Mouse (Mus musculus): ENCODE data around the gene Rnf11.

Rnf11 gene

DNA sequence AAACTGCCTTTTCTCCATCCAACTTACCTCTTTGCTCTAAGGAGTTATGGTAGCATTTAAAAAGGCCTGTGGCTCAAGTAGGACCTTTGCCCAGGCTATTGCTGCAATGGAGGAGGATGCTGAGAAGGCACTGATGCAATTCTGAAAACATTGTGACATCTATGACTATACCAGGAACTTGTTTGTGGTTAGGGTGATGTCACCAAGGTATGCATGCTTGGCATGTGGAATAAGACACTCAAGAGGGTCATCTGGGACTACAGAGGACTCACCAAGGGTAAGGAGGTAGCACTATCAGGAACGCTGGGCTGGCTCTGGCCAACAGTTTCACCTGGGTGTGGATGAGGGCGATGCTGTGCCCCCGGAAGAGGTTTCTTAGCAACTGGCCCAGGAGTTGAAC lies at the start of gene Rnf11:
Gene Rnf11, minus strand, starts transcription at position 108 of the 400 bp plus-strand sequence.
- DNase-seq = no peak

DNA sequence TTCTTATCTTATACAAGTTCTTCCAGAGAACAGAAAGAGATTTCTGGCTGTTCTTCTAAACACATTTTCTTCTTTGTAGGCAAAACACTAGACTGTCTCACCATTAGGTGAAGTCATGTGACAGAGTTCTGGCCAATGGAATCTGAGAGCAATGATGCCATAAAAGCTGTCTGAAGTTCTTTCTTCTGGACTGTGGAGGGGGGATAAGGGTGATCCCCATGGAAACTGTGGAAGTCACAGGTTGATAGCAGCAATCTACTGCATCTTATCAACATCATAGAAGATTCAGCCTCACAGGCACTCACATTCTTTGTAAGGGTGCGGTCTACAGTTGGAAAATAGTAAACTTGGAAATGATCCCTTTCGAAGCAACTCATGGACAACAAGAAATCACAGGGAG lies 46.6 kb upstream of the Rnf11 start, which contains the start of gene 4930522H14Rik:
Gene 4930522H14Rik, minus strand, starts transcription at position 187 of the 400 bp plus-strand sequence.
- no peak for DNase-seq

DNA sequence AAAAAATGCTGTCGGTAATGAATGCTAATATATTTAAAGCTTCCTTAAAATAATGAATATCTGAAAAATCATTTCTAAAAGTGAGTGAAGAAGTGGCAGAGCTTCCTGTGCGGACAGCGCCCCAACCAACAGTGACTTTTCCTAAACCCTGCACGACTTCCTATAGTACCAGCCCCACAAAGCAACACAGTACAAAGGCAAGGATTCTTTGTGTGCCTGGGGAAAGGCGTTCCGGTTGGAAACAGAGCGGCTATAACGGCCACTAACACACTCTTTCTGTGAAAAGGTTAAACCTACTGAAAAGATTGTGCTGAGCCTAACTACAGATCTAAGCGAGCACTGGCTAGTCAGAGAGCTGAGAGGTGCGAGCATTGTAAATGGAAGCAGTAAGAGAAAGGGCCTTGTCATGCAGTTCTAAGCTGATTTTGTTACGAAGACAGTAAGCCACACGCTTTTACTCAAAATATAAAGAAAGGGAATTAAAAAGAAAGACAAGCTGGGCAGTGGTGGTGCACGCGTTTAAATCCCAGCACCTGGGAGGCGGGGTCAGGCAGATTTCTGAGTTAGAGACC lies 45.8 kb upstream of the Rnf11 start:
- DNase-seq = no peak

DNA sequence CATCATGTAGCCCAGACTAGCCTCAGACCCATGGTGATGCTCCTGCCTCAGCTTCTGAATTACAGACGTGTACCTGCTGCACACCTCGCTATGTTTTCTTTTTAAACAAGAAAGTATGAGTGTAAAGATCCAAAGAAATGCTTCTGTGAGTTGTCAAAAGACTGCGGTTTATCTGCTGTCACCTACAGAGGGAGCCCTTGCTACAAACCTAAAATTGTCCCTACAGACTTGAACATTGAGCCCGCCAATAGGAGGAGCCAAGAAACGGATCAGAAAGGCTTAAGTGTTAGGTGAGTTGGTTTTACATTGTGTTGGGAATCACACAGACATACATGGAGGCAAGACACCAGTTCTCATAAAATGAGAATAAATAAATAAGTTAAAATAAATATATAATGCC lies 20.4 kb upstream of the Rnf11 start:
- DNase-seq = peak; percentile 51

DNA sequence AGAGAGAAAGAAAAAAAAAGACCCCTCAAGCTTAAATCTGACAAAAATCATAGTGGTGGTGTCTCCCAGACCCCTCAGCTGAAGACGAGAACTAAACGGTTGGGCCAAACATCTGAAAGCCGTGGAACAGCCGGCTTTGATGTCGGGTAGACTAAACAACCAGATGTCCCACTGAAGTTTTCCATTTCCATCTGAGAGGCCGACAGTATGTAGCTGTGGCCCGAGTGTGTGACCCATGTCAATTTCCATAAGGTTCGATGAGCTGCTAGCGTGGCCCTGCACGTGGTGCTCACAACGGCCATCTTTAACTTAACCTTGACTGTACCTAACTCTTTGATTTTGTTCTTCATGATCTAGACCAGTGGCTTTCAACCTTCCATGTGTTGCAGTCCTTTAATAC lies 13.9 kb upstream of the Rnf11 start:
- no peak for DNase-seq

DNA sequence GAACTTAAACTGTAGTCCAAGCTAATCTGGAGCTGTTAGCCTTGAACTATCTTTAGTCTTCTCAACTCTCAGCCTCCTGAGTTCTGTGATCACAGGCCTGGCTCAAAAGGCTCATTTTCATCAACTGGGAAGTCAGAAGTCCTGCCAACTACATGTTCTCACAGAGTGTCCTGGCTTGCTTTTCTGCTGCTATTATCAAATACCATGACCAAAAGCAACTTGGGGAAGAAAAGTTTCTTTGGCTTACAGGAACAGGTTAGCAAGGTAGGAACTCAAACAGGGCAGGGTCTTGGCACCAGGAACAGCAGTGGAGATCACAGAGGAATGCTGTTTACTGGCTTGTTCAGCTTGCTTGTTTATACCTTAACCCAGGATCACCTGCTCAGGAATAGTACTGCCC lies 9.1 kb upstream of the Rnf11 start:
- DNase-seq = no peak

DNA sequence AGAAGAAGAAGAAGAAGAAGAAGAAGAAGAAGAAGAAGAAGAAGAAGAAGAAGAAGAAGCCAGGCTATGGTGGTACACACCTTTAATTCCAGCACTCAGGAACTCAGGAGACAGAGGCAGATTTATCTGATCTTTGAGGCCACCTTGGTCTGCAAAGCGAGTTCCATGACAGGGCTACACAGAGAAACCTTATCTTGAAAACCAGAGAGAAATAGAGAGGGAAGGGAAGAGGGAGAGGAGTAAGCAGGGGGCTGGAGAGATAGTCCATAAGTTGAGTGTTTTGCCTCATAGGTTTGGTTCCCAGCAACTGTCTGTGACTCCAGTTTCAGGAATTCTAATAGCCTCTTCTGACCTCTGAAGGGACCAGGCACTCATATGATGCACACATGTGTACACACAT lies 4.3 kb upstream of the Rnf11 start:
- no peak for DNase-seq

DNA sequence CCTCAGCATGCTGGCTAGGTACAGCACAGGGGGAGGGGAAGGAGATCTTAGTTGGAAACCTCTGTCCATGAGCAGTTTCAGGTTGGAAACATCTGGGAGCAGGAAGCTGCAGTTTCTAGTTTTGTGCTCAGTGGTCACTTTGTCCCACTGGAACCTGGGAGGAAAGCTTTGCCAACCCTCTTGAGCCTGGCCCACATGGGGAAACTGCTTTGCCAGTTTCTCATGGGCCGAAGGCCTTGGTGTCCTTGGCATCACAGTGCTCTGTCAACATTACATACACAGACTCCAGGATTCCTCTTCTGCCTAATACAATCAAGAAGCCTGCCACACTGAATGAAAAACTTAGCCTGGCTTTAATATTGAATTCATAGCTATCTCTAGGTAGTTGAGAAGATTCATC lies 1.8 kb downstream of the Rnf11 start:
- DNase-seq = no peak

DNA sequence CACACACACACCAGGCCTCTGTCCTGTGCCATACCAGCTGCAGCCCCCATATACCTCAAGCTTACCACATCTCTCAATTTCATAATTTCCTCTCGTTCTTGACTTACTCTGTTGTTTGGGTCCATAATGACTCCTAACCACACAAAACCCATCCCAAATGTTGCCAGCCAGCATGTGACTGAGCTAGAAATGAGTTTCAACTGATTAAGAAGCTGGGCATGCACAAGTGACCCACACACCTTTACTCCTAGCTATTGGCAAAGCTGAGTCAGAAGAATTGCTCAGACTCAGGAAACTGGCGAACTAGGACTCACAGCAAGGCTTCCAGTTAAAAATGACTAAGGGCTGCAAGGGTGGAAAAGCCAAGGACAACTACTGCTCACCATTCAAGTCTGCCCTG lies 3.1 kb downstream of the Rnf11 start:
- DNase-seq = no peak

DNA sequence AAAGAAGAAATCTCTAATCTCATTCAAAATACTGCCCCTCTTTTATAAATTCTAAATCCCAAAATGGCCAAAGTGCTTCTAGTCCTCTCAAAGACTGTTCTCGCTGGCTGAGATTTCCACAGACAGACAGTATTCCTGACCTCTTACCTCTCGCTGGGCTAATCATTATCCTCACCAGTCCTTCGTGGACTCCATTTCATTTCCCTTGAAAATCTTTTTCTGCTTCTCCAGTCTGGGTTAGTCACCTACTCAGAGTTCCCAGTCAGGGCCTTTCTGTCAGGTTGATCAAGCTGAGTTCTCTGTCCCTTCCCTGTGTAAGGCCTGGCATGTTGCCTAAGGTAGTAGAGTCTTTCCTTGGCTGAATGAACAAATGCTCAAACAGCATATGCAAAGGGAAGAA lies 7.1 kb downstream of the Rnf11 start:
- DNase-seq = no peak

DNA sequence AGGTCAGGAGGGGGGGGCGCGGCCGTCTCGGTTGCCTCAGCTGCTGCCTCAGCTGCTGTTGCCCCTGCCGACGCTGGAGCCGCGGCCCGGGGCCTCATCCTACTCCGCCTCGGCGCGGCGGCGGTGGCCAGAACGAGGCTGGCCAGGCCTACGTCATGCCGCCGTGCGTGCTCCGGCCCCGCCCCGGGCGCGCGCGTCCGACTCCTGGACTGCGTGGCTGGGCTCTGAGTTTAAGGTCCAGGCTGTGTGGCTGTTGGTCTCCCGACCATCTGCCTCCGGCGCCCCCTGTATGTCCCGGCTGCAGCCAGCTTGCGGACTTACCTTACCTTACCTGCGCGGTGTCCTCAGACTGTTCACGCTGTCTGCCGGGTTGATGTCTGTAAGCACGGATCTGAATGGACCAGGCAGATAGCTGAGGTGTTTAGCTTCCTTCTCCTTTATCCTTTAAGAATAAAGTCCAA lies 7.9 kb downstream of the Rnf11 start:
- peak; percentile 89 for DNase-seq

DNA sequence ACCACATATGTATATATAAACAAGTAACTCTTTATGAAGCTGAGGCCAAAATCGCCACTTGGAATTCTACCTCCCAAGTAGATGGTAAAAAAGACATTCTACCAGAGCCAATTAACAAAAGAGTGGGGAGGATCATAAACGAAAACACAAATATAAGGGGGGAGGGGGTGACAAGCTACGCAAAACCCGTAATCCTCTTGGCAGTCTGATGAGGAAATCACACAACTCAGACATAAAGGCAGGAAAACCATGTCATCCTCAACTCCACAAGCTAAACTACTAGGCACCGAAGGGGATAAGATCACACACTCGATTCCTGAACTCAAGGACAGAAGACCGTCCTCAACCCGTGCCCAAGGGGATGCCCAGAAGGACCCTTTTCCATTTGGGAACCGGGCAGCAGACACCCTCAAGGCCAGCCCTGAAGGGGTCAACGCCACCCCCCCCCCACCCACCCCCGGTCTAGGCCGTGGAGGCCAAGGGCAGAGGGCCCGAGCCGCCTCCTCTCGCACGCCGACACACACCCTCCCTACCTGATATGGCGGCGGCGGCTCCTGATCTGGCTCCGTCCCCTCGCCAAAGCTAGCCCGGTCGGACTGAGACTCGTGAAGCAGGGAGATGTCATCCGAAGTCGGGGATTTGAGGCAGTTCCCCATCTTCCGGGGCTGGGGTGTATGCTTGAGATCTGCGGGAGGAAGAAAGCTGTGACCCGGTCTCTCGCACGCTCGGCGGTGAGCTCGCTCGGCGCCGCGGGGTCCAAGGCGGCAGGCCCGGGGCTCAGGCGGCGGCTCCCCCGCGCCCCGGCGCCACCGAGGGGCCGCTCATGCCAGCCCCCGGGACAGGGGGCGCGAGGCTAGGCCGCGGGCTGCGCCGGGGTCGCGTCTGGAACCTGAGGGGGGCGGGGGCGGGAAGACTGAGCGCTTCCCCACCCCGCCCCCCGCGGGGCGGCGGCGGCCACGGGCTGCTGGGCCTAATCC lies 8.7 kb downstream of the Rnf11 start:
- peak; percentile 60 for DNase-seq

DNA sequence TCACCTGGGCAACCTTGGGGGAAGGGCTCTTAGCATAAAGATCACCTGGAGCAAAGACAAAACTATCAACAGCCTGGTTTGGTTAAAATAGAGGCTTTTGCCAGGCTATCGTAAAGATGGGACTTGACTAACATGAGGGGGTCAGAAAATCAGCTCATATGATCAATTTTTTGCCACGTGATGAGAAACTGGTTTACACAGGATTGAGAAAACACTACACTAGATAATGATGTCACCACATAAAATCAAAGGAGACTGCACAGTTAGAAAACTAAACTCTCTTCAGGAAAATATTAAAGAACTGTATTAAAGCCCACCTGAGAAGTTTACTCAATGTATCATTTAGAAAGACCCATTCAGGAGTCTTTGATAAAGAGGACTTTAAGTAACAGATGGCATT lies 9.4 kb downstream of the Rnf11 start:
- DNase-seq = no peak

DNA sequence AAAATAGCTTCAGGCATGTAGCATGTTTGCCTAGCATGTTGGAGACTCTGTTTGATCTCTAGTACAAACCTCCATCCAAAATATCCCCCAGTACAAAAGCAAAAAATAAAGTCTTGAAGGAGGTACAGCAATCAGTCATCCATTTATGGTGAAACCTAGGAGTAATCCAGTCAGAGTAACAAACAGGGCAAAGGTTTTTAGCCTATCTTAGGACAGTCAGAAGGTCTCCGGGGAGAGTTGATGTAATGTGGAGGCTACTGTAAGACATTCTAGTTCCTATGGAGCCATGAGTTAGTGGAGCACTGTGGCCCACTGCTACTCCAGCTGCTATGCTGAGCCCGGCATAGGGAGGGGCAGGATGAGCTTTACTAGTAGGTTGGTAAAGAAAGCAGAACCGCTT lies 12.0 kb downstream of the Rnf11 start:
- no peak for DNase-seq

DNA sequence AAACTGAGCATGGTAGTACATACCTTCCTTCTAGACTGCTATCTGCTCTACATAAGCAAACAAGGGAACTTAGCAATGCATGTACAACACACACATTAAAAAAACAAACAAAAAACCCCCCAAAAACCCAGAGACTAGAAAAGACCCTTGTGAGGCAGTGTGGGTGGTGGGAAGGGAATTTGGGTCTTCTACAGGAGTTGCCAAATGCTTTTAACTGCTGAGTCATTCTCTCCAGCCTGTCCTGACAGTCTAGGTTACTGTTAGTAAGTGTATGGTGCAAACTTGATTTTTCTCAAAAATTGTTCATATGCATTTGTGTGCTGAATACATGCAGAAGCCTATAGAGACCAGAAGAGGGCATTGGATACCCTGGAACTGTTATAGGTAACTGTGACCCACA lies 12.9 kb downstream of the Rnf11 start:
- no peak for DNase-seq

DNA sequence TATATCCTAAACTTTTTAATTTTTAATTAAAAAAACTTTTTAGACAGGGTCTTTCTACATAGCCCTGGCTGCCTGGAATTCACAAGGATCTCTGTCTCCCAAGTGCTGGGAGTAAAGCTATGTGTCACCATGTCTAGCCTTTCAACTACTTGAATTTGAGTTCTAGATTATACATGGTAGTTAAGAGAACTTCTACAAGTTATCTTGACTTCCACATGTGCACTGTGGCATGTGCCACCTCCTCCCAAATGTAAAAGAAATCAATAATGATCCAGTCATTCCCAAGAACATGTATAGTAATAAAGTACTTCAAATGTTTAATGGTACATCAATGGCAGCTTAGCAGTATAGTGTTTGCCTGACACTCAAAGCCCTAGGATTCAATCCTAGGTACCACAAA lies 16.8 kb downstream of the Rnf11 start:
- DNase-seq = no peak

DNA sequence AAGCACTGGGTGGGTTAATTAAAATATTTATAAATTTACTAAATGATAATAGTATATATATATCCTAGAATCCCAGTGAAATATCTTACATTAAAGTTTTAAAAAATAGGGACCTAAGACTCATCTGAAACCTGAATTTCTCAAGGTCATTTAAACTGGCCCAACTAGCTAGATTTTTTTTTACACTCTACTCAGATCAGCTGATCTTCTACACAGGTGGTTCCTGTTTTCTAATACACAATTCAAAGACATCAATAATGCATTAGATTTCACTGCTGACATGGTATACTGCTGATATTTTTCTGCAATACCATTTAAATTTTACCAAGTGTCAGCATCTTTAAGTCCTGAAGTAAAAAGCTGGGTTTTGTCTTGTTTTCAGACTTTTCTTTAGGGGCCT lies 20.6 kb downstream of the Rnf11 start:
- DNase-seq = no peak

DNA sequence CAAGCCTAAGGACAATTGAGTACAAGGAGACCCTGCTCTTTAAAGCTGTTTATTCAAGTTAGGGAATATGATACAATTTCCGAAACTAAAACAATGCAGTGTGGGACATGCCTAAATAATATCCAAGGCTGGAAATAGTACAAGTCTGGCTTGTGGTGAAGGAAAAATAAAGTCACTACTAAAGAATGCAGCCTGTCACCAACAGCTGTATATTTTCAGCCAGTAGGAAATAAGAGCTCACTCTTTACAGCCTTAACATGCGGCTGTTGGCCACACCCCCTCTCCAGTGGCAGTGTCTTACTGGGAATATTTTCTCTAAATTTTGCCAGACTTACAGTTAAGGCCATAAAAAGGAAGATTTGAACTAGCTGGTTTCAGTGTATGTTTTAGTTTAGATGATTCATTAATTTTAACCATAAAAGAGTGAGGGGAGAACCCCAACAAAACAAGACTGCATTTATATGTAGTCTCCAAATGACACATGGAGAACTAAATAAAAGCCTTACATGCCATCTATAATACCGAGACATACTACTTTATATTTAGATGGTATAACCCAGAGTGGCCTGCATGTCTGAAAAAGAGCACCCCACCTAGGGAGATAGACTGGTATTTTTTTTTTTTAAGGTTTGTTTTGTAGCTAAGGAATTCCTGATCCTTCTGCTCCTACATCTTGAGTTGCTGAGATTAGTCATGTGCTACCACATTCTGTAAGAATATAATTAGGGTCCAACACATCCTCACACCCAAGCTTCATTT lies 23.9 kb downstream of the Rnf11 start:
- DNase-seq = no peak

DNA sequence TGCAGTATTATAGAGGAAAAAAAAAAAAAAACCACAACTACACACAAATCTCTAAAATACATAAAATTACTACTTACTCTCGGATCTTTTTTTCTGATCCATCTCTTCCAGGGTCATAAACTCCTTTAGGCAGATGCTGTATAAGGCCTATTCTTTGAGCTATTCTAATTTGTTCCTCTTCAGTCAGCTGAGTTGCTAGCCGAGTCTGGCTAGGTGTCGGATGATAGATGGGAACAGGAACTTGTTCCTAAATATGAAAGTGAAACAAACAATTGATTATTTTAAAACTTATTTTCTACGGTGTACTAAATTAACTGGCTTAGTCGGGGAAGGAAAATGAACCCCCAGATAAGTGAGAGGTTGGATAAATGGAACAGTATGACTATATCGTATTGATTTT lies 27.7 kb downstream of the Rnf11 start:
- DNase-seq = no peak

DNA sequence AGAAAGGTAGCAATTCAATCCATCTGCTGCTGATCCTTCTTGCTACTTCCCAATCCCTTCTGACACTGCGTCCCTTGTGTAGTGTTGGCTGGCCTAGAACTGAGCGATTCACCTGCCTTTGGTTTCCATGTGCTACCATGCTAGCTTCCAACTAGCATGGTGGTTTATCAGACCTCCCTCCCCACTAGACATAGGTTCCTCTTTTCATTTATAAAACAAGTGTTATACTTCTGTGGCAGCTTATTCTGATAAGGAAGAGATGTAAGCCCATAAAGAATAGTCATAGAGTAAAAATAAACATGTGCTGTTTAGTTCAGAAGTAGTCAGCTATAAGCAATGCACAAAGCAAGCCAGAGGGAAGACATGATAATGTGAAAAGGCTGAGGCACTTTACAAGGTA lies 36.0 kb downstream of the Rnf11 start:
- no peak for DNase-seq

DNA sequence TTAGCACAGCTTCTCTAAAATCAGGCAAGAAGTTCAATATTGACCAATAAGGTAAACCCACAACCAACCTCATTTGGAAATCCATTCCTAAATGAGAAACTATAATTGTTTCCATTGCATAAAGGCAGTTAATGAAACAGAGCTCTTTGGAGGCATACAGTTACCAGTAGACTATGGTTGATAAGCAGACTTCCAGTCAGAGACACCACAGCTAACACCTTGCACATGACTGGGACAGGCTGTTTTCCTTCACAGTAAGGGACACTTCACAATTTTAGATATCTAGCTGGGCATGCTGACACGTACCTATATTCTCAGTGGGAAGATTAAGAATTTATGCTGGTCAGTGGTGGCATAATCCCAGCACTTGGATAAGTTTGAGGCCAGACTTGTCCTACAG lies 38.6 kb downstream of the Rnf11 start:
- no peak for DNase-seq

DNA sequence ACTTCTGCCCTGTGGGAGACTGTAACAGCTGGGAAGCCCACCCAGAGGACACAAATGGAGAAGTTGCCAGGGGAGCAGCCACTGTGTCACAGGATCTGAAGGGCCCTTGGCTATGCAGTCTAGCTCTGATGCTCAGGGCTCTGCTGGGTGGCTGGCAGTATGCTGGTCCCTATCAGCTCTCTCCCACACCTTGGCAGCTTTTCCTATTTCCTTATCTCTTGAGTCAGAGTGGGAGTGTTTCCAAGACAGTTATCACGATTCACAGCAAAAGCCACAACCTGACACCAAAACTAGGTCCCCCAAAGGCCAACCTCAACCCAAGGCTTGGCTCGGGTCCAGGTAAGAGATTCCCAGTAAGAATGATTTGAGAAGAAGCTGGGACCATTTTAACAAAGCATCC lies 39.1 kb downstream of the Rnf11 start:
- DNase-seq = no peak

DNA sequence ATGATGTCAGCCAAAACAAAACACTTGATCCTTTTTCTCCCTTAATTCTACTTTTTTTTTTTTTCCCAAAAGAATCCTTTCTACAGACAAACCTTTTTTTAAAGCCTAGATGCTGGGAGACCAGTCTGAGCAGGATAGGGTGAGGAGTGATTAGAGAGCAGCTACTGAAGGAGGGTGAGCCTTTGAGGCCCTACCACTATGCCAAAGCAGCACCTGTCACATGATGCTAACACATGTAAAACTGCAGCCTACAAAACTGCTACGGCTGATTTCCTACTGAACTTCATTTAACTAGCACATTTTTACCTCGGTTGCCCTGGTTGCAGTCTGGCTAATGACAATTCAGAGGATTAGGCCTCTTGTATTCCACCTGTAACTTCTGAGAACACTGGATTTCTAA lies 39.6 kb downstream of the Rnf11 start:
- DNase-seq = no peak

DNA sequence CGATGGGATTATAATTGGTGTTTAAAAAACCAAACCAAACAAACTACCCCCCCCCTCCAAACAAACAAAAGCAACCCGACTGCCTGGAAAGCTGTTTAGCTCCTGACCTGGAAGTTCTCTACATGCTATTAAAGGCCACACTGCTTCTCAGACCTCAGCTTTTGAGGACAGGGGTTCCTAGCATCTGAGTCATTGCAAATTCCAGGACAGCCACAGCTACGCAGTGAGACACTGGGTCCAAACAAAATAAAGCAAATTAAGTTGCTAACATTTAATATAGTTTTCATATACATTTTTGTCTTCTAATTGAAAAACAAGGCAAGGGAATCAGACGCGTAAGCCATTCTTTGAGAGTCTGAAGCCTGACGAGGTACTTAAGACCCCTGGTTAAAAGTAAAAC lies 40.1 kb downstream of the Rnf11 start:
- DNase-seq = no peak

Measured in cerebellum, adult 8-10 months (tissue).